In genomic region chr4:43631046-43631955, GRCm38 (mm10) we compare ENCODE assay signal across 8 mouse cellular contexts. TPM values are rescaled to one million over a fixed set of nuclear protein-coding genes. Genes with fewer than 3 reads are reported as not detected.
DNase-seq lines count a peak whose midpoint lies in the region; ATAC-seq and TF ChIP-seq lines count a peak whose summit lies in the region.

TSS of gene Npr2 (plus strand) at chr4:43631935.

- peak within 1 kb of the TSS; percentile 83 for H3K4me2 ChIP-seq in hindbrain, embryonic 13.5 days
- peak within 1 kb of the TSS; percentile 90 for H3K4me2 ChIP-seq in midbrain, embryonic 13.5 days (replicated peaks)

- no peak for TF ChIP-seq CTCF in gastrocnemius, adult 2 months (IDR thresholded peaks at IDR 0.05)

- peak; percentile 29 for DNase-seq in right cerebral cortex, adult 18-20 months
- DNase-seq in right cerebral cortex, postnatal 36 days (ENCODE audit: low spot score in 2 of 2): no peak
- peak; percentile 69 for DNase-seq in cerebellum, adult 8-10 months
- DNase-seq in gastrocnemius, adult 2 months: peak; percentile 80
- peak; percentile 67 for DNase-seq in limb, embryonic 10.5 days (ENCODE audit: low spot score)
- peak; percentile 71 for DNase-seq in testis, postnatal 10 days (ENCODE audit: low spot score)

- H3K9me3 ChIP-seq in hindbrain, embryonic 13.5 days: no peaks in the 10 kb centered on the region
- H3K9me3 ChIP-seq in limb, embryonic 10.5 days (replicated peaks): no peaks in the 10 kb centered on the region
- no peaks in the 10 kb centered on the region for H3K9me3 ChIP-seq in midbrain, embryonic 13.5 days

- peak within 1 kb of the TSS; percentile 91 for H3K4me3 ChIP-seq in gastrocnemius, adult 2 months
- peak within 1 kb of the TSS; percentile 63 for H3K4me3 ChIP-seq in hindbrain, embryonic 13.5 days
- peak within 1 kb of the TSS; percentile 78 for H3K4me3 ChIP-seq in limb, embryonic 10.5 days
- H3K4me3 ChIP-seq in midbrain, embryonic 13.5 days (replicated peaks): peak within 1 kb of the TSS; percentile 63

- no peaks in the 10 kb centered on the region for H3K36me3 ChIP-seq in hindbrain, embryonic 13.5 days
- no peaks in the 10 kb centered on the region for H3K36me3 ChIP-seq in limb, embryonic 10.5 days
- no peaks in the 10 kb centered on the region for H3K36me3 ChIP-seq in midbrain, embryonic 13.5 days

- peaks cover 59% of the 10 kb centered on the region for H3K4me1 ChIP-seq in hindbrain, embryonic 13.5 days (replicated peaks)
- H3K4me1 ChIP-seq in limb, embryonic 10.5 days: peaks cover 32% of the 10 kb centered on the region
- peaks cover 38% of the 10 kb centered on the region for H3K4me1 ChIP-seq in midbrain, embryonic 13.5 days (replicated peaks)

- ATAC-seq in hindbrain, embryonic 13.5 days (ENCODE audit: low FRiP score): peak; percentile 44
- peak; percentile 75 for ATAC-seq in midbrain, embryonic 13.5 days

- peak within 1 kb of the TSS; percentile 86 for H3K9ac ChIP-seq in hindbrain, embryonic 13.5 days
- H3K9ac ChIP-seq in midbrain, embryonic 13.5 days (replicated peaks): peak within 1 kb of the TSS; percentile 95

- WGBS in hindbrain, embryonic 13.5 days: under 1% methylated on average over 36 of the region's 70 CpGs
- WGBS in limb, embryonic 10.5 days: 1% methylated on average over 49 of the region's 70 CpGs
- WGBS in midbrain, embryonic 13.5 days: under 1% methylated on average over 63 of the region's 70 CpGs

- intact Hi-C loops in gastrocnemius, adult 2 months (cut with DNase I): loop anchor here (5.0 kb wide), 1 partner anchor 231 kb away; no protein-coding TSS in a partner anchor

- H3K27me3 ChIP-seq in hindbrain, embryonic 13.5 days: no peaks in the 10 kb centered on the region
- H3K27me3 ChIP-seq in limb, embryonic 10.5 days (ENCODE audit: low read depth, poor library complexity, severe bottlenecking): peaks cover 28% of the 10 kb centered on the region
- no peaks in the 10 kb centered on the region; the same call in 1 of the 2 replicates for H3K27me3 ChIP-seq in midbrain, embryonic 13.5 days

- H3K27ac ChIP-seq in gastrocnemius, adult 2 months: peak within 1 kb of the TSS; percentile 93
- H3K27ac ChIP-seq in hindbrain, embryonic 13.5 days: peak within 1 kb of the TSS; percentile 93
- peak within 1 kb of the TSS; percentile 90 for H3K27ac ChIP-seq in limb, embryonic 10.5 days
- H3K27ac ChIP-seq in midbrain, embryonic 13.5 days: peak within 1 kb of the TSS; percentile 85

RNA-seq across cellular contexts. Expression of gene Npr2, which starts in this region (rescaled TPM):
- 10 to 100 TPM; 32.4 to 51.4 TPM for total RNA-seq in gastrocnemius, adult 2 months (2021)
- polyA plus RNA-seq in hindbrain, embryonic 13.5 days (2015; fragmentation: Nextera tagmentation; extraction: Ambion mirVana): 17.1 and 18.5 TPM in 2 replicates
- polyA plus RNA-seq in limb, embryonic 10.5 days (2016; fragmentation: Nextera tagmentation; extraction: Ambion mirVana): 2.8 and 4.8 TPM in 2 replicates
- polyA plus RNA-seq in midbrain, embryonic 13.5 days (2015; fragmentation: Nextera tagmentation; extraction: Ambion mirVana): 13.8 and 14.7 TPM in 2 replicates

Comparison
In these comparisons a context has a peak if more than half of its experiments do, and no peak if none do; other contexts are left out.
1. DNase-seq: peak in right cerebral cortex, adult 18-20 months (single experiment), cerebellum, adult 8-10 months (single experiment), gastrocnemius, adult 2 months (single experiment), limb, embryonic 10.5 days (single experiment) and testis, postnatal 10 days (single experiment); none in right cerebral cortex, postnatal 36 days (0 of 2).
2. Peak in every context shown above with its lines, with median percentiles within 50 percentile points of each other: H3K27ac ChIP-seq and H3K4me3 ChIP-seq.